Mouse (Mus musculus) c-Kit-negative CD71-positive TER-119-positive erythroid progenitor cells, embryonic 14.5 days (primary cell): ENCODE data around the gene Tbc1d9b.
A peak's percentile ranks its signal among the peaks of the same experiment; 100 is the strongest.

Experiments used
- DNase-seq: peaks from one replicate; pipeline ENCODE4 v3.0.0-alpha.2; 2013; ENCODE audit warnings: low read depth, low spot score

The Tbc1d9b gene

DNA sequence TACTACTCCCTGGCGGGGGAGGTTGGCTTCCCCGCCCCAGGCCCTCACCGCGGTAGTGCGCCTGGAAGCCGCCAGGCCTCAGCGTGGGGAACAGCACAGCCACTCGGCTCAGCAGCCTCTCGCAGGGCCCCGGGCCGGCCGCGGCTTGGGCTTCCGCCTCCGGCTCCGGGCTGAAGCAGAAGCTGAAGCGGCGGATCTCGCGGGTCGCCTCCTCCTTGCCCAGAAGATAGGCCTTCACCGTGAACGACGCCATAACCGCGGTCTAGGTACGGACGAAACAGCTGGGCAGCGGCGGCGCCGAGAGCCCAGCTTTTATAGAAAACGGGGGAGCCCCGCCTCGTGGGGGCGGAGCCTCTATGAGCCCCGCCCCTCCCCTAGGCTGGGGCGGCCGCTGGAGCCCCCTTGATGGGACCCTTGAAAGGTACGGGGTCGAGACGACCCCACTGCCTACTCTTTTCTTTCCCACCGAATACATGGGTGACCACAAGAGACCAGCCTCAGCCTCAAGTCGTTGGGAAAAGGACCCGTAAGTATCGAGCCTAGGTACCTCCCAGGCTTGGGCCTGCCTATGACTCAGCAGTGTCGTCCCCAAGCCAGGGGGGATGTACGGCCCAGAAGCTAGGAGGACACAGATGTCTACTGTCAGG, 79.4 kb downstream of the Tbc1d9b start, which contains the start of the genes Sqstm1 and Mgat4b:
Gene Sqstm1, minus strand, starts transcription at position 323 of the 647 bp plus-strand sequence.
Gene Mgat4b, plus strand, starts transcription at position 386 of the 647 bp plus-strand sequence.
- peak; percentile 71 for DNase-seq

DNA sequence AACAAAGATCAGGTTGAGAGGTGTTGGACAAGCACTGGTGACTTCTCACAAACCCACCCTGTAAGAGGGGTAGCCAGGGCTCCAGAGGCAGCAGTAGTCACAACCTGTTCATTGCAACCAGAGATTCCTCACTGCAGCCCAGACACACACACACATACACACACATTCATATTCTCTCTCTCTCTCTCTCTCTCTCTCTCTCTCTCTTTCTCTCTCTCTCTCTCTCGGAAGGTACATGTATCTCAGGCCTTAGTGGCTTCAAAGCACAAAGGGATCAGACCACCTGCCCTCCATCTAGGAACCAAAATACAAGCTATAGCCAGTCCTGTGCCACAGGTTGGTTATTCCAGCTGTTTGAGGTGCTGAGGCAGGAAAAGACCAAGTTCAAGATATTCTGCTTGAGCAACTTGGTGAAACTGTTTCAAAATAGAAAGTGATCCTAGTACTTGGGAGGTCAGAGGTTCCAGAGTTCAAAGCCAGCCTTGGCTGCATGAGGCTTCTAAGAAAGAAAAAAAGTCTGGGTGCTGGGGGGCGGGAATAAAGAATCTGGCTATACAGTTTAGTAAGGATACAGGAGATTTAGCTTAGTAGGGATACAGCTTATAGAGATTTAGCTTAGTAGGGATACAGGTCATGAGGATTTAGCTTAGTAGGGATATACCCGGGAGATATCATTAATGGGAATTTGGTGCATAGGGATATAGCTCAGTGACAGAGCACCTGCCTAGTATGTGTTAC, 80.3 kb downstream of the Tbc1d9b start:
- DNase-seq, result no peak

DNA sequence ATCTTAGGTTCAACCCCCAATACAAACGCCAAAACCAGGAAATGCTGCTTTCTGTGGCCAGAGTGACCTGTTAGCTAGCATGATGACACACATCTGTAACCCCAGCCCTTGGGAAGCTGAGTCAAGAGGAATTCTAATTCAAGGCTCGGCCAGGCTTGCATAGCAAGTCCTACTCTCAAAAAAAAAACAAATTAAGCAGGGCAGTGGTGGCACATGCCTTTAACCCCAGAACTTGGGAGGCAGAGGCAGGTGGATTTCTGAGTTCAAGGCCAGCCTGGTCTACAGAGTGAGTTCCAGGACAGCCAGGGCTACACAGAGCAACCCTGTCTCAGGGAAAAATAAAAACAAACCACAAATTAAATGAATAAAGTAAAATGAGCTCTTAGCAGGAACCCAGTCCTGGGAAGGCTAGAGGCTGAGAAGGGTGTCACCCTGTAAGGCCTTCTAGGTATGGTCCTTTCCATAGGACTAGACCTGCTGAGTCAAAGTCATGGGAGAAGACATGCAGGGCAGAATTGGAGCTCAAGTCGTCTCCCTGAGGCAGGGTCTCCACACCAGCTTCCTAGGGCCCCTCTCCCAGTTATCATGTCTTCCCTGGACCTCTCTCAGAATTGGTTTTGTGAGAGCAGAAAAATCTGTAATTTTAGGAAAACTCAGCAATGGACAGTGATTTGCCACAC, 81.0 kb downstream of the Tbc1d9b start:
- DNase-seq, result no peak

DNA sequence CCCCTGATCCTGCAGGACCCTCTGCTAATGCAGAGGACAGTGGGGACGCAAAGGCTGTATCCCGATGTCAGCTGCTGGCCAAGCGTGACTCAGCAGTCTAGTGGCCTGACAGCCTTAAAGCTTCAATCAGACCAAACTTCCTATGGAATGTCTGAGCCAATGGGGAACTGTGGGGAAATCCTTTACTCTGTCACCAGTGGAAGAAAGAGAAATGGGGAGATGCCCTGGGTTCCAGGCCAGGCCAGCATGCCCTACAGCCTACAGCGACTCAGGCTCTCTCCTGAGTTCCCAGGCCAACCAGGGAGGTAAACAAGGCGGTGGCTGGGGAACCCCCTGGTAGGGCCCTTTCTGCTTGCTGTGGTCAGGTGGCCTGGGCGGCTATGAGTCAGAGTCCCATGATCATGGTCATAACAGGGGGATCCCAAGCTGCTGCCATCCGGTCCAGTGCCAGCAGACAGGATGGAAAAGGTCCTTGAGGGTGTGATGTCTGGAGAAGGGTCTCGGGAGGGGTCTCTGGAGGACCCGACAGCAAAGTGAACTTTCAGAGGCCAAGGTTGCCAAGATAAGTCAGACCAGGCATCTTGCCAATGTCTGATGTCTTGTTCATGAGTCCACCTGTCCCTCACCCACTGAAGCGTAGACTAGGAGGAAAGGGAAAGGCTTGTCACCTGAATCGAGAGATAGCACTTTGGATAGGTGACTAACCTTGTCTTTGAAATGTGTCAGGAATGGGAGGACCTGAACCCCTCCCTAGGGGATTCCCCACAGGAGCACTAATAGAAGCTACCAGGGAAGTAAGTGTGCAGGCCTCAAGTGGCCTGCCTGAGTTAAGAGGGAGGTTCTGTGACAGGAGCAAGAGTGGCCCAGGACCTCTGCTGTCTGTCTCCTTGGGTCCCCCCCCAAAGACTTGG, 81.9 kb downstream of the Tbc1d9b start:
- DNase-seq, result no peak

DNA sequence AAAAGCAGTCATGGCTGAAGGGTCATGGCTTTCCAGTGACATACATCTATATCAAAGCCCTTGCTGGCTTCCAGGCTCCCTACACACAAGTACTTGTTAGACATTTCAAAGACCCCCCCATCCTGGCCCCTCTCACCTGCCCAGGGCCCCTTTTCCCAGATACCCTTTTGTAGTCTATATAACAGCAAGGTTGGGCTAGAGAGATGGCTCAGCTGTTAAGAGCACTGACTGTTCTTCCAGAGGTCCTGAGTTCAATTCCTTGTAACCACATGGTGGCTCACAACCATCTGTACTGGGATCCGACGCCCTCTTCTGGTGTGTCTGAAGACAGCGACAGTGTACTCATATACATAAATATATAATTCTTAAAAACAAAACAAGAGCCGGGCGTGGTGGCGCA, 83.4 kb downstream of the Tbc1d9b start:
- no peak for DNase-seq

DNA sequence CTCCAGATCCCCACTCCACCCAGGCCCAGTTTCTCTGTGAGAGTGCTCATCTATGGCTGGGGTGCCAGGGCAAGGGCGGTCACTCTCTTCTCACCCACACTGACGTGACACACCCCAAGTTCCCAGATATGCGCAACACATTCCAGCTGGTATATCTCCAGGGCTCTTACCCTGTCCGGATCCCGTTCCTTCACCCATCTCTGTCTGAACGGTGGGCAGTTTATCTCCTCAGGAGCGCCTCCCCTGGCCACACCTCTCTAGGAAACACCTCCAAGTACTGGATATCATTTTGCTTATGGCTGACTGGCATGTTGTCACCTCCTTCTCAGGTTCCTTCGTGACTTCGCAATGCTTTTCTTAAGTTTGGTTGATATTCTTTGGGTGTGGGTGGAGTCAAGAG, 84.4 kb downstream of the Tbc1d9b start:
- DNase-seq, result no peak

DNA sequence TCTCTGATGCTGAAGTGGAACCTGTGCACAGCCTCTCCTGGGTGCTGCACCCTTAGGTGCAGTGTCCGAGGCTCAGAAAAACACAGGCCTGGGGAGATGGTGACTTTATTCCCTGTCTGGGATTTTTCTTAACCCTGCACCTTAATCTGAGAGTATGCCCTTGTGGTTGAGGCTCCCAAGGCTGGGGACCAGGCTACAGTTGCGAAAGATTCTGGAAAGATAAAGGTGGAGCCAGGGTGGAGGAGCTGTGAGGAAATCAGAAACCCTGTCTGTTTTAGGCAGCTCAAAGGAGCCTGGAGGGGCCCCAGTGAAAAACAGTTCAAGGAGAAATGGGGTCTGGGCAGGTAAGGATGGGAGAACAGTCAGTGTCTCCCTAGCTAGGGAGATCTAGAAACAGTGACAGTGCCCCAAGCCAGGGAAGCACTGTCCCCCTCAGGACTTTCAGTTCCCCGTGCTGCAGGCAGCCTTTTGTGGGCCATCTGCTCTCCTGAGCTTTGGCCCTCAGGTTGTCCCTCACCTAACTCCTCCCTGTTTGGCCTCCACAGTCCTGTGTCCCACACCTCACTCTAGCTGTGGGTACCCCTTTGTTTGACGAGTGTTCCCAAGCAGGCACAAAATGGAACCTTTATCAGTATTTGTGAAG, 85.6 kb downstream of the Tbc1d9b start:
- DNase-seq, result no peak

DNA sequence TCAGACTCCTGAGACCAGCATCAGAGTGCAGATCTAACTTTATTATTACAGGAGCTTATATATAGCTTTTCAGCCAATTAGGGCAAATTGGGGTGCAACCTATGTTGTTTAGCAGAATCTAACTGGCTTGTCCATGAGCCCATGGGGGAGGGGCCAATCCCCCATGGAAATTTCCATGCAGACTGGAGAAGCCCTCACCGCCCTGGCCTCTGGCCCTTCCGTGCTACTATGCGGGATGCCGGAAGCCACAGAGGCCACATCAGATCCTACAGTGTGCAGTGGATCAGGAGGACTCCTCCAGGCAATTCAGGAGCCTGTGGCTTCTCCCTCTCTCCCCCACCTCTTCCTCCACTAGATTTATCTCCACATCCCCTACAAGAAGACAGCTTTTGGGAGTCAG, 86.6 kb downstream of the Tbc1d9b start:
- DNase-seq, result no peak

DNA sequence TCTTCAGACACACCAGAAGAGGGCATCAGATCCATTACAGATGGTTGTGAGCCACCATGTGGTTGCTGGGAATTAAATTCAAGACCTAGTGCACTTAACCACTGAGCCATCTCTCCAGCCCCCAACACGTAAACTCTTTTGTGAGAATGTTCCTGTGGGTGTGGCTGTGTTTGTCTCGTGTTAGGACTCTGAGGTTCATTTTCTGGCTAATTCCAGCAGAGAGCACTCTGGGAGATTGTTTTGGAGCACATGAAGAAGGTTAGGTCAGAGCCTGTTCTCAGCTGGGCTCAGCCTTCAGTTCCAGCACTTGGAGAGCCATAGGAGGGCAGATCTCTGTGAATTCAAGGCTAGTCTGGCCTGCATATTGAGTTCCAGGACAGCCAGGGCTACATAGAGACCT, 88.6 kb downstream of the Tbc1d9b start:
- no peak for DNase-seq
